Mouse (Mus musculus): ENCODE results near the gene Hoxb9. TPM values are rescaled to one million over a fixed set of nuclear protein-coding genes. Genes with fewer than 3 reads are reported as not detected.

Hoxb9 gene
- polyA plus RNA-seq, 1 experiment from 2014 or later = not detected

DNA sequence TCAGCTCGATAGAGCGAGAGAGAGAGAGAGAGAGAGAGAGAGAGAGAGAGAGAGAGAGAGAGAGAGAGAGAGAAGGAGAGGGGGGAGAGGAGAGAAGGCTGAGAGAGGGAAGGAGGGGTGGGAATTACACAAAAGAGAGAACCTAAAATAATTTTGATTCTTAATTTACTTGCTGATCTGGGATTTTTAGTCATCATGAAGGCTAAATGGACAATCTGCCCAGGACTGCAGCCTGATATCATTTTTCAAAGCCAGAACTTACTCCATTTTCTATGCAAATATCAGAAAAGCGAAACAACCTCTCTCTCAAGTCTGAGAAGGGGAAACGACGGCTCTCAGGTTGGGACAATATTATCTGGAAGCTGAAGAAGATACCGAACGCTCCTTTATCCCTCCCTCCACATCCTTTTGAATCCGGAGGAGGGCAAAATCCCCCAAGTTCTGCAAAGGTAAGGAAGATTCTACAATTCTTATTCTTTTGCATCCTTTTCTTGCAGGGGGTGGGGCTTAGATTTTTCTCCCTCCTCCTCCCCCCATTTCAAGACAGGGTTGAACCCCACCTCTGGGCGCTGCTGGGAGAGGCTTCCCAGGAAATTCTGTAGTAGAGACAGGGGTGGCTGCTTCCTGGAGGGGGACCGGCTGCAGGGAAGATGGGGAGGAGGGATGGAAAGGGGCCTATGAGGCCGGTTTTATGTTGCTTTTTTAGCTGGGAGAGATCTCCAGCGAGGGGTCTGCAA lies 21.5 kb downstream of the Hoxb9 start:
- H3K9ac ChIP-seq (ENCODE audit: low read length) = no peak overlapping the region
- H3K27me3 ChIP-seq (ENCODE audit: control insufficient read depth, insufficient read depth, low read length) = peaks cover 100% of the 10 kb centered on the region
- H3K4me2 ChIP-seq (ENCODE audit: low read length) = no peak overlapping the region
- H3K27ac ChIP-seq (replicated peaks in 1 of 2; ENCODE audit: control insufficient read depth in 1 of 2, insufficient read depth in 1 of 2, low read depth in 2 of 2, low read length in 2 of 2) = no peak overlapping the region
- no peaks in the 10 kb centered on the region for H3K36me3 ChIP-seq (ENCODE audit: control insufficient read depth, insufficient read depth, low read length)
- no peaks in the 10 kb centered on the region for H3K4me1 ChIP-seq (ENCODE audit: control insufficient read depth in 2 of 2, insufficient read depth in 2 of 2, low read length in 2 of 2)
- ATAC-seq (ENCODE audit: insufficient number of reproducible peaks, insufficient read depth, low FRiP score, low read depth) = no peak
- 1% methylated on average over 12 of the region's 12 CpGs for WGBS
- no peaks in the 10 kb centered on the region for H3K9me3 ChIP-seq (ENCODE audit: control insufficient read depth, low read length)
- no peak overlapping the region for H3K4me3 ChIP-seq (ENCODE audit: control insufficient read depth in 1 of 2, insufficient read depth in 1 of 2, low read depth in 1 of 2, low read length in 2 of 2)

DNA sequence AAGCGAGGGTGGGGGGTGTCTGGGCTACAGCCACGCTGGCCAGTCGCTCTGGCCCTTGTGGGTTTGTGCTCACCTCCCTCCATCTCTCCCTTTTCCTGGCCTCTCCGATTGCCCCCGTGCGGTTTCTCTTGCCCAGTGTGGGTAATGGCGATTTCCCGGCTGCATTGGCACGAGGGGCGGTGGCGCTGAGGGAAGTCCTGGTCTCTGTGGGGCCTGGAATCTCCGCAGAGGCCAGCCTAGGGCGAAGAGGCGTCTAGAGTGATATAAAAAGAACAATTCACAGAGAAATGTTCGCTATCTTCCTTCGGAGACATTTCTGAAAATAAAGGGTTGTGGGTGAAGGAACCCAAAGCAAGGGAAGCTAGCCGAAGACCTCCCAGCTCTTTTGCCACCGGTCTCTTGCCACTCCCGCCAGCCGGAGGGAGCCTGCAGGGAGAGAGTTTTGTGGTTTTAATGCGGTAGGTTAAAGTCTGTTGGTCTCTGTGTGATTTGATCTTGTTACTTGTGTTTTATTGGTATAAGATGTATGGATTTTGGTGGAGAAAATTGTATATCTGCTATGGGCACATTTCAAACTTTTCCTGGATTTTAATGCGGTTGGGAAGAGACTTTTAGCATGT lies 22.2 kb downstream of the Hoxb9 start:
- Histone ChIP-seq H3K4me2 (ENCODE audit: low read length) (no peak overlapping the region), H3K9ac (ENCODE audit: low read length) (no peak overlapping the region), H3K36me3 (ENCODE audit: control insufficient read depth, insufficient read depth, low read length) (no peaks in the 10 kb centered on the region), H3K4me1 (ENCODE audit: control insufficient read depth in 2 of 2, insufficient read depth in 2 of 2, low read length in 2 of 2) (no peaks in the 10 kb centered on the region), H3K9me3 (ENCODE audit: control insufficient read depth, low read length) (no peaks in the 10 kb centered on the region), H3K27ac (replicated peaks in 1 of 2; ENCODE audit: control insufficient read depth in 1 of 2, insufficient read depth in 1 of 2, low read depth in 2 of 2, low read length in 2 of 2) (no peak overlapping the region), H3K4me3 (ENCODE audit: control insufficient read depth in 1 of 2, insufficient read depth in 1 of 2, low read depth in 1 of 2, low read length in 2 of 2) (no peak overlapping the region), H3K27me3 (ENCODE audit: control insufficient read depth, insufficient read depth, low read length) (peaks cover 100% of the 10 kb centered on the region)
- ATAC-seq (ENCODE audit: insufficient number of reproducible peaks, insufficient read depth, low FRiP score, low read depth) = no peak
- WGBS = 2% methylated on average over 22 of the region's 22 CpGs

DNA sequence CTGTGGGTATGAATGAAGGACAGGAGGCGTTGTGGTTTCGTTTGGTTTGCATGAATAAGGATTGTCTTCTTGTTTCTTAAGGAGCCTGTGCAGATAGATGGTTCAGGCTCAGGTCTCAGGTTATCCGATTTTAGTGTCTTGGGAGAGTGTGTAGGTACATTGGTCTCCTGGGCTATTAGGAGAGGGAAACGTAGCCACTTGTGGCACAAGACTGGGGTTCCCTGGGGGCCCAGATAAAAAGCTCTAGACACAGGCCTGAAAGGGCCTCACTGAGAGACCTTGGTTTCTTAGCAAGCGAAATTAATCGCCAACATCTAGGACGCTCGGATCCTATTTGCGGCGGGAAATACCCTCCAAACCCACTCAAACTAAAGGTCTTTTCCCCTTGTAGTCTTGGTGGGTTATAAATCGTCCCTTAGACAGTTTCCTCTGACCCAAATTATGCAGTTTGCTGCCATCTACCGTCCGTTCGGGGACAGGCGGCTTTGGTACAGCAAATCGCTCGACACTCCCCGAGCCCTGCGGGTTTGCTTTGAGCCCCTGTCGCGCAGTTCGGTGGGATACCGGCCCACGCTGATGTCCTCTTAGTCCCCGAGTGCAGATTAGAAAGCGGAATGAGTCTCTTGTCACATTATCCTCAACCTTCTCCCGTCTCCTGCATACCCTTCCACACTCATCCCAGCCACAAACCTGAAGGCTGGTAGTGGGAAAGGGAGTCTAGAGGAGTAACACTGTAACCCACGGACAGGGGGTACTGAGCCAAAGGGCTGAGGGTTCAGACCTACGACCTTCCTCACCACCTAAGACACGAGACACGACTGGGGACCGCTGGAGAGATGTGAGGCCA lies 23.2 kb downstream of the Hoxb9 start:
- H3K4me2 ChIP-seq (ENCODE audit: low read length) = no peak overlapping the region

DNA sequence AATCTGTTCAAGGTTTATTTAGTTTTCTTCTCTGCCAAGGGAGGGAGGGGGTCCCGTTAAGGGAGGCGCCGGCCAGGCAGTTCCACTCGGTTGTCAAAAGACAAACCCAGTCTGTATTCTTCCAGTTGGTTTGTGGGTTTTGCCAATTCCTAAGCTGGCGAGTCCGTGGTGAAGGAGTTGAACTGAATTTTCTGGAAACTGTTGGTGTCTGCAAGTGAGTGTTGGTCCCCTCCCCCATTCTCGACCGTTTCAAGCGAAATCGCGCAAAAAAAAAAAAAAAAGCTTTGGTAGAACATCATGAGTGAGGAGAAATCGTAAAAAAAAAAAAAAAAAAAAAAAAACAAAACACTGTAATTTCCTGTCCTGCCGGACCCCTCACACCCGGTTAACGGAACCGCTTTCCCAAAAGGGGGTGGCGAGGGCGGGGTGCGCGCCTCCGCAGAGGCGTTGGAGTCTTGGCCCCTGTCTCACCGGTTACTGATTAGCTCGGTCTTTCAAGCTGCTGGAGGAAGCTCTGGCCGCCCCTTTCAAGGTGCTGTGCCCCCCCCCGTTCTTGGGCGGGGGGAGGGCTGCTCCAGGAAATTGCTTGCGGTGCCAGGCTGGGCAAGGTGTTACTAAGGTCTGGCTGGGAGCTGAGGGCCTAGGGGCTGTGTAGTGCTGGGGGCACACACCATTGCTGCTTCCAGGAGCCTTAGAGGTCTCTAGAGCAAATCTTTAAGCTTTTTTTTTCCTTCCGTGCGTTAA lies 24.0 kb downstream of the Hoxb9 start:
- Histone ChIP-seq H3K4me3 (ENCODE audit: control insufficient read depth in 1 of 2, insufficient read depth in 1 of 2, low read depth in 1 of 2, low read length in 2 of 2) (no peak overlapping the region), H3K4me2 (ENCODE audit: low read length) (no peak overlapping the region)

More for the DNA sequence above, 23.2 kb downstream of the Hoxb9 start:
- under 1% methylated on average over 32 of the region's 32 CpGs for WGBS
- ATAC-seq (ENCODE audit: insufficient number of reproducible peaks, insufficient read depth, low FRiP score, low read depth) = no peak
- Histone ChIP-seq H3K36me3 (ENCODE audit: control insufficient read depth, insufficient read depth, low read length) (no peaks in the 10 kb centered on the region), H3K9me3 (ENCODE audit: control insufficient read depth, low read length) (no peaks in the 10 kb centered on the region), H3K9ac (ENCODE audit: low read length) (no peak overlapping the region), H3K4me3 (ENCODE audit: control insufficient read depth in 1 of 2, insufficient read depth in 1 of 2, low read depth in 1 of 2, low read length in 2 of 2) (no peak overlapping the region), H3K27ac (replicated peaks in 1 of 2; ENCODE audit: control insufficient read depth in 1 of 2, insufficient read depth in 1 of 2, low read depth in 2 of 2, low read length in 2 of 2) (no peak overlapping the region), H3K27me3 (ENCODE audit: control insufficient read depth, insufficient read depth, low read length) (peaks cover 100% of the 10 kb centered on the region), H3K4me1 (ENCODE audit: control insufficient read depth in 2 of 2, insufficient read depth in 2 of 2, low read length in 2 of 2) (0 out of 4 replicates have a peak, but pooled peaks cover 0 to 2% of the 10 kb centered on the region in 2 experiments)

DNA sequence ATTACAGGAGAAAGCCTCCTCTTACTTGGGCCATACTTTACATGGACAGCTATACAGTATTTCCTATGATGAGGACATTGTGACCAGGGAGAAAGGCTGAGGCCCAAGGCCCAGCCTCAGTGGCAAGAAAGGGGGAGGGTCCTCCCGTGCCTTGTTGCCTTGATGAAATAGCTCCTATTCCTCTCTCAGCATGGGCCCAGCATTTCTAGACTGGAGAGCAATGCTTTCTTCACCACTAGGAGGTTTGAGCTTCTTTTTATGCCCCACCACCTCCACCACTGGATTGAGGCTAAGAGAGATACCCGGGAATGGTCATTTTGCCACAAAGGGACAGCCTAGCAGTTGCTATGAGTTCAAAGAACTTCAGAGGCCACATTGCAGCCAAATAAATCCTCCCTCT lies 25.7 kb downstream of the Hoxb9 start:
- Histone ChIP-seq H3K9ac (ENCODE audit: low read length) (no peak overlapping the region), H3K36me3 (ENCODE audit: control insufficient read depth, insufficient read depth, low read length) (no peaks in the 10 kb centered on the region), H3K9me3 (ENCODE audit: control insufficient read depth, low read length) (no peaks in the 10 kb centered on the region), H3K4me2 (ENCODE audit: low read length) (no peak overlapping the region), H3K27ac (replicated peaks in 1 of 2; ENCODE audit: control insufficient read depth in 1 of 2, insufficient read depth in 1 of 2, low read depth in 2 of 2, low read length in 2 of 2) (no peak overlapping the region), H3K4me3 (ENCODE audit: control insufficient read depth in 1 of 2, insufficient read depth in 1 of 2, low read depth in 1 of 2, low read length in 2 of 2) (no peak overlapping the region), H3K27me3 (ENCODE audit: control insufficient read depth, insufficient read depth, low read length) (peaks cover 100% of the 10 kb centered on the region), H3K4me1 (ENCODE audit: control insufficient read depth in 2 of 2, insufficient read depth in 2 of 2, low read length in 2 of 2) (peaks cover 0 to 2% of the 10 kb centered on the region in 2 experiments; a peak in 1 of 4 replicates)
- ATAC-seq (ENCODE audit: insufficient number of reproducible peaks, insufficient read depth, low FRiP score, low read depth) = no peak
- 10% methylated on average over 2 of the region's 2 CpGs for WGBS

More for the DNA sequence above, 24.0 kb downstream of the Hoxb9 start:
- Histone ChIP-seq H3K9me3 (ENCODE audit: control insufficient read depth, low read length) (no peaks in the 10 kb centered on the region), H3K4me1 (ENCODE audit: control insufficient read depth in 2 of 2, insufficient read depth in 2 of 2, low read length in 2 of 2) (0 out of 4 replicates have a peak, but pooled peaks cover 0 to 2% of the 10 kb centered on the region in 2 experiments), H3K27ac (replicated peaks in 1 of 2; ENCODE audit: control insufficient read depth in 1 of 2, insufficient read depth in 1 of 2, low read depth in 2 of 2, low read length in 2 of 2) (no peak overlapping the region), H3K36me3 (ENCODE audit: control insufficient read depth, insufficient read depth, low read length) (no peaks in the 10 kb centered on the region), H3K9ac (ENCODE audit: low read length) (no peak overlapping the region), H3K27me3 (ENCODE audit: control insufficient read depth, insufficient read depth, low read length) (peaks cover 100% of the 10 kb centered on the region)
- ATAC-seq (ENCODE audit: insufficient number of reproducible peaks, insufficient read depth, low FRiP score, low read depth) = no peak
- WGBS = 1% methylated on average over 30 of the region's 30 CpGs

DNA sequence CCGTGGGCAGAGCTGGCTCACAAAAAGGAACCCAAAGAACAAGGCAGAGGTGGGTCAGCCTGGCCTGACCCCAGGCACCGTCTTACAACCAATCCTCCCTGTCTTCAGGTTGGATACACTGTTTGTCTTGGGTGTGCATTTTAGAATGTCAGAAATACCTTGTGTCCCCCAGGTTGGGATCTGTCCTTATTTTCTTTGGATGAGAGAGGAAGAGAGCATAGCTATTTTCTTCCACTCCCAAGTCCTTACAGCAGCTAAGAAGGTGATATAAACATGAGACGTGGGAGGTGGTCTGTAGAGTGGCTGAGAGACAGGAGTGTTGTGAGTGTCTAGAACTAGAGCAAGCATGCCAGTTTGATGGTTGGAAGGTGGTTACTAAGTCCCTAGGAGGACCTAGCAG lies 26.2 kb downstream of the Hoxb9 start:
- no peaks in the 10 kb centered on the region for H3K9me3 ChIP-seq (ENCODE audit: control insufficient read depth, low read length)
- WGBS = 7% methylated on average over 3 of the region's 3 CpGs
- H3K27ac ChIP-seq (replicated peaks in 1 of 2; ENCODE audit: control insufficient read depth in 1 of 2, insufficient read depth in 1 of 2, low read depth in 2 of 2, low read length in 2 of 2) = no peak overlapping the region
- ATAC-seq (ENCODE audit: insufficient number of reproducible peaks, insufficient read depth, low FRiP score, low read depth) = no peak
- H3K4me2 ChIP-seq (ENCODE audit: low read length) = no peak overlapping the region
- H3K36me3 ChIP-seq (ENCODE audit: control insufficient read depth, insufficient read depth, low read length) = no peaks in the 10 kb centered on the region
- H3K27me3 ChIP-seq (ENCODE audit: control insufficient read depth, insufficient read depth, low read length) = peaks cover 100% of the 10 kb centered on the region
- peaks cover 0 to 2% of the 10 kb centered on the region in 2 experiments; a peak in 1 of 4 replicates for H3K4me1 ChIP-seq (ENCODE audit: control insufficient read depth in 2 of 2, insufficient read depth in 2 of 2, low read length in 2 of 2)
- no peak overlapping the region for H3K4me3 ChIP-seq (ENCODE audit: control insufficient read depth in 1 of 2, insufficient read depth in 1 of 2, low read depth in 1 of 2, low read length in 2 of 2)
- H3K9ac ChIP-seq (ENCODE audit: low read length) = no peak overlapping the region

Data from heart, embryonic 14.5 days (tissue).